Mouse (Mus musculus): ENCODE measurements around the gene Nacc1. TPM values are rescaled to one million over a fixed set of nuclear protein-coding genes. Genes with fewer than 3 reads are reported as not detected.

The Nacc1 gene
- total RNA-seq, 1 experiment, result 85.5 TPM

DNA sequence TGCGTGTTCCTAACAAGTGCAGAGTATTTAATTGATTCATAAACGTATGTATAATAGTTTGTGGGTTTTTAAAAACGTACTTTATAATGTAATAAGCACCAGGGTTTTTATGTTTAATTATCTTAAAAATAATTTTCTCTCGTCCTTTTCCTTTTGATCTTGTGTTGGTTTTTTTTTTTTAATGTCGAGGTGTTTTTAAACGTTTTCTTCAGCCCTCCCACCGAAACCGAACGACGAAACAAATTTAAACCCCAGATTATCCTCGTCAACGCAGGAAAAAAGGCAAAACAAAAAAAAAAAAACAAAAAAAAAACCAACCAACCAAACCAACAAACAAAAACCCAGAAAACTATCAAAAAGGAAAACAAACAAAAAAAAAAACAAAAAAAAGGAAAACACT is 18.3 kb upstream of the Nacc1 start:
- H3K9ac ChIP-seq (ENCODE audit: insufficient read depth, low read depth, low read length, poor library complexity, severe bottlenecking), result no peak overlapping the region

DNA sequence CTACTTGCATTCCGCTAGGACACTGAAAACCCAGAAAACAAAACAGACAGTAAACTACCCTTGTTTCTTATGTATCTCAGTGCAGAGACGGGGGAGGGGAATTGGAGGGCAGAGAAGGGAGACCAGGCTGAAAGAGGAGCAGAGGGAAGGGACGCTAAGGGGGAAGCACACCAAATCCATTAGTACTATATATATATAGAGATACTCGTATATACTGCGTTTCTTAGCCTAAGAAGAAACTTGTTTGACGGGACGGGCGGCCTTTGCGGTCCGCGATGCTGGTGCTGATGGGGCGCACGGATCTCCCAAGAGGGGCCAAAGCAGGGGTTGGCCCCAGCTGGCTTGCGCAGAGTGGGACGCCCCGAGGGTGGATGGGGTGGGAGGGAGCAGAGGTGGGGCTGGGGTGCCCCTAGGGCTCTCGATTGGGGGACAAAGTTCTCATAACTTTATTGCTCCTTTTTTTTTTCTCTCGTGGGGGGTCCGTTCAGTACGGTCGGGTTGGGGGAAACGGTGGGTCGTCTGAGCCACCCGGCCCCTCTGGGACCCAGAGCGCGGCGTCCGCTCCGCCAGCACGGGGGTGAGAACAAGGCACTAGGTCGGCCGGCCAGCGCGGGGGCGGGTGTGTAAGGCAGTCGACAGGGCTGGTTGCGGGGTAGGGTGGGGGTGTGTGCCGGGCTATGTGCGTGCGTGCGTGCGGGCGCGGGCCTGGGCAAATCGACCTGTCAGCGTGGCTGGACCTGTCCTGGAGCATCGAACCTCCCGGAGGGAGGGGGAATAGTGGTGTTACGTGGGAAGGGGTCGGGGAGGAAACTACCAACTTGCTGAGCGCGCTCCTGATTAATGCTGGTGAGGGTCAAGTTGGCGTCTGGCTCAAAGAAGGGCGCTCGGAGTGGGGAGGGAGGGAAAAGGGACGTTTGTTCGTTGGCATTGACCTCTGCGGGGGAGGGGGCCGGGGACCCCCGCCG is 17.5 kb upstream of the Nacc1 start:
- in situ Hi-C loops (cut with MboI; ENCODE audit: low sequenced_read_pairs in 2 of 2, unreplicated experiment in 2 of 2), result loop anchor here in 1 of 2 experiments (10.0 kb wide), 2 partner anchors 70 to 110 kb away; no protein-coding TSS in a partner anchor
- Histone ChIP-seq H3K4me3 (ENCODE audit: insufficient read depth in 1 of 2, low read depth in 1 of 2, low read length in 2 of 2, poor library complexity in 1 of 2, severe bottlenecking in 1 of 2) (peak overlapping the region; percentile 37 to 54), H3K9me3 (ENCODE audit: control insufficient read depth, insufficient read depth, low read depth, low read length) (no peaks in the 10 kb centered on the region), H3K36me3 (ENCODE audit: control insufficient read depth, insufficient read depth, low read length, poor library complexity, severe bottlenecking) (peaks cover under 1% of the 10 kb centered on the region; the same call in 1 of the 2 replicates), H3K9ac (ENCODE audit: insufficient read depth, low read depth, low read length, poor library complexity, severe bottlenecking) (peak overlapping the region; percentile 10; the same call in 1 of the 2 replicates), H3K27ac (ENCODE audit: insufficient read depth, low read depth, low read length, poor library complexity, severe bottlenecking) (no peak overlapping the region), H3K4me1 (ENCODE audit: control insufficient read depth in 2 of 2, insufficient read depth in 2 of 2, low read length in 2 of 2, poor library complexity in 1 of 2) (peaks cover 0 to 41% of the 10 kb centered on the region in 2 experiments; a peak in 2 of 4 replicates)
- TF ChIP-seq ZC3H11A (IDR thresholded peaks at IDR 0.05; ENCODE audit: borderline replicate concordance, low read depth, low read length), result no peak
- no peak for TF ChIP-seq ZNF384 (IDR thresholded peaks at IDR 0.05; ENCODE audit: low read depth, low read length)
- no peak for TF ChIP-seq MAFK (IDR thresholded peaks at IDR 0.05; ENCODE audit: insufficient read depth, low read depth, low read length)
- no peak for TF ChIP-seq HCFC1 (IDR thresholded peaks at IDR 0.05; ENCODE audit: borderline replicate concordance, insufficient read depth, low read length)
- no peak for TF ChIP-seq CHD2 (IDR thresholded peaks at IDR 0.05; ENCODE audit: low read depth, low read length)
- no peak for DNase-seq (ENCODE audit: low read depth, low spot score)

More for the DNA sequence above, 18.3 kb upstream of the Nacc1 start:
- DNase-seq (ENCODE audit: low read depth, low spot score), result no peak
- in situ Hi-C loops (cut with MboI; ENCODE audit: low sequenced_read_pairs in 2 of 2, unreplicated experiment in 2 of 2), result loop anchor here in 1 of 2 experiments (10.0 kb wide), 2 partner anchors 69 to 109 kb away; no protein-coding TSS in a partner anchor
- Histone ChIP-seq H3K4me3 (ENCODE audit: insufficient read depth in 1 of 2, low read depth in 1 of 2, low read length in 2 of 2, poor library complexity in 1 of 2, severe bottlenecking in 1 of 2) (peak overlapping the region in 1 of 2 experiments; percentile 54; a peak in 2 of 4 replicates), H3K9me3 (ENCODE audit: control insufficient read depth, insufficient read depth, low read depth, low read length) (no peaks in the 10 kb centered on the region), H3K27ac (ENCODE audit: insufficient read depth, low read depth, low read length, poor library complexity, severe bottlenecking) (no peak overlapping the region), H3K4me1 (ENCODE audit: control insufficient read depth in 2 of 2, insufficient read depth in 2 of 2, low read length in 2 of 2, poor library complexity in 1 of 2) (peaks cover 0 to 39% of the 10 kb centered on the region in 2 experiments; a peak in 2 of 4 replicates), H3K36me3 (ENCODE audit: control insufficient read depth, insufficient read depth, low read length, poor library complexity, severe bottlenecking) (no peaks in the 10 kb centered on the region)
- TF ChIP-seq ZC3H11A (IDR thresholded peaks at IDR 0.05; ENCODE audit: borderline replicate concordance, low read depth, low read length), result no peak
- no peak for TF ChIP-seq ZNF384 (IDR thresholded peaks at IDR 0.05; ENCODE audit: low read depth, low read length)
- TF ChIP-seq CHD2 (IDR thresholded peaks at IDR 0.05; ENCODE audit: low read depth, low read length), result no peak
- no peak for TF ChIP-seq MAFK (IDR thresholded peaks at IDR 0.05; ENCODE audit: insufficient read depth, low read depth, low read length)
- TF ChIP-seq HCFC1 (IDR thresholded peaks at IDR 0.05; ENCODE audit: borderline replicate concordance, insufficient read depth, low read length), result no peak

DNA sequence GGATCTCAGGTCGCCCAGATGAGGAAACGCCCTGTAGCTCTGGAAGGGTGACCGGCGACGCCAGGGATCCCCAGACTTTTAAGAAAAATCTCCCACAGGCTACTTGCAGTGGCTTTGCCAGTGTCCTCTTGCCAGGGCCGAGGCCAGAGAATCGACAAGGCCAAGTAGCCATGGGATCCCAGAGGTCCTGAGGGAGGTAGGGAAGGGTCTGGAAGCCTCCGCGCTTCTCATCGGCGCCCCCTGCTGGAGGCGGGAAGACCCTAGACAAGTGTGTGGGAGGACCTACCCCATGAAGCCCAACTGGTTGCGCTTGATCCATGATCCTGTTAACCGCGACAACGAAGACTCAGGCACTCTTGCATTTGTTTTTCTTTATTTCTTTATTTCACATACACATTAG is 16.7 kb upstream of the Nacc1 start:
- no peak overlapping the region for H3K9ac ChIP-seq (ENCODE audit: insufficient read depth, low read depth, low read length, poor library complexity, severe bottlenecking)
- no peak overlapping the region for H3K27ac ChIP-seq (ENCODE audit: insufficient read depth, low read depth, low read length, poor library complexity, severe bottlenecking)
- TF ChIP-seq MAFK (IDR thresholded peaks at IDR 0.05; ENCODE audit: insufficient read depth, low read depth, low read length), result no peak
- TF ChIP-seq ZC3H11A (IDR thresholded peaks at IDR 0.05; ENCODE audit: borderline replicate concordance, low read depth, low read length), result no peak
- TF ChIP-seq CHD2 (IDR thresholded peaks at IDR 0.05; ENCODE audit: low read depth, low read length), result no peak
- TF ChIP-seq HCFC1 (IDR thresholded peaks at IDR 0.05; ENCODE audit: borderline replicate concordance, insufficient read depth, low read length), result no peak
- no peak for TF ChIP-seq ZNF384 (IDR thresholded peaks at IDR 0.05; ENCODE audit: low read depth, low read length)
- peak overlapping the region; percentile 37 to 66; a peak in 3 of 4 replicates for H3K4me3 ChIP-seq (ENCODE audit: insufficient read depth in 1 of 2, low read depth in 1 of 2, low read length in 2 of 2, poor library complexity in 1 of 2, severe bottlenecking in 1 of 2)
- in situ Hi-C loops (cut with MboI; ENCODE audit: low sequenced_read_pairs in 2 of 2, unreplicated experiment in 2 of 2), result loop anchor here in 1 of 2 experiments (10.0 kb wide), 2 partner anchors 70 to 110 kb away; no protein-coding TSS in a partner anchor
- peaks cover 6% of the 10 kb centered on the region for H3K36me3 ChIP-seq (ENCODE audit: control insufficient read depth, insufficient read depth, low read length, poor library complexity, severe bottlenecking)
- peak; percentile 93 for DNase-seq (ENCODE audit: low read depth, low spot score)
- peaks cover 2 to 44% of the 10 kb centered on the region in 2 experiments; a peak in 2 of 4 replicates for H3K4me1 ChIP-seq (ENCODE audit: control insufficient read depth in 2 of 2, insufficient read depth in 2 of 2, low read length in 2 of 2, poor library complexity in 1 of 2)
- H3K9me3 ChIP-seq (ENCODE audit: control insufficient read depth, insufficient read depth, low read depth, low read length), result no peaks in the 10 kb centered on the region

DNA sequence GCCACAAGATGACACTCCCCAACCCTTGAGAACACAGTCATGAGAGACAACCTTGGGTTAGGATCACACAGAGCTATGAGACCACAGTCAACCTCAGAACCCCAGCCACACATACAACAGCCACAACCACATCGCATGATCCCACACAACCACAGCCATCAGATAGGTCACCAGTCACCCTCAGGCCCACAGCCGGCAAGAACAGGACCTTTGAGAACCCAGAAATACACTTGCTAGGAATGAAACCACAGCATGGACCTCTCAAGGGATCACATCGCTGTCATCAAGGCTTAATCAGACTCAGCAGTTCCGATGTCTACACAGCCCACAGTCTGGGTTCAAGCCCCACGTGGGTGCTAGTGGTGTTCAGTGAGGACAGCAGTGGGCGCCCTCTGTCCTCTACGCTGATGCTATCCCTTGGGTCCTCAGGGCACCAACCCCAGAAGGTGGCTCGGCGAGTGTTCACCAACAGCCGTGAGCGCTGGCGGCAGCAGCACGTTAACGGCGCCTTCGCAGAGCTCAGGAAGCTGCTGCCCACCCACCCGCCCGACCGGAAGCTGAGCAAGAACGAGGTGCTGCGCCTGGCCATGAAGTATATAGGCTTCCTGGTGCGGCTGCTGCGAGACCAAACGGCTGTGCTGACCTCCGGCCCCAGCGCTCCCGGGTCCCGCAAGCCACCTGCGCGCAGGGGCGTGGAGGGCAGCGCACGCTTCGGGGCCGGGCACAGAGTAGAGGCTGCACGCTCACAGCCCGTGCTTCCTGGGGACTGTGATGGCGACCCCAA is 16.0 kb upstream of the Nacc1 start:
- H3K4me1 ChIP-seq (ENCODE audit: control insufficient read depth in 2 of 2, insufficient read depth in 2 of 2, low read length in 2 of 2, poor library complexity in 1 of 2), result peaks cover 2 to 42% of the 10 kb centered on the region in 2 experiments; a peak in 2 of 4 replicates
- H3K9me3 ChIP-seq (ENCODE audit: control insufficient read depth, insufficient read depth, low read depth, low read length), result no peaks in the 10 kb centered on the region
- peak overlapping the region; percentile 24 to 66; a peak in 3 of 4 replicates for H3K4me3 ChIP-seq (ENCODE audit: insufficient read depth in 1 of 2, low read depth in 1 of 2, low read length in 2 of 2, poor library complexity in 1 of 2, severe bottlenecking in 1 of 2)
- peak overlapping the region; percentile 59; the same call in 1 of the 2 replicates for H3K9ac ChIP-seq (ENCODE audit: insufficient read depth, low read depth, low read length, poor library complexity, severe bottlenecking)
- DNase-seq (ENCODE audit: low read depth, low spot score), result no peak
- peaks cover 12% of the 10 kb centered on the region for H3K36me3 ChIP-seq (ENCODE audit: control insufficient read depth, insufficient read depth, low read length, poor library complexity, severe bottlenecking)
- TF ChIP-seq MAFK (IDR thresholded peaks at IDR 0.05; ENCODE audit: insufficient read depth, low read depth, low read length), result no peak
- TF ChIP-seq ZNF384 (IDR thresholded peaks at IDR 0.05; ENCODE audit: low read depth, low read length), result no peak
- TF ChIP-seq ZC3H11A (IDR thresholded peaks at IDR 0.05; ENCODE audit: borderline replicate concordance, low read depth, low read length), result no peak
- TF ChIP-seq HCFC1 (IDR thresholded peaks at IDR 0.05; ENCODE audit: borderline replicate concordance, insufficient read depth, low read length), result no peak
- TF ChIP-seq CHD2 (IDR thresholded peaks at IDR 0.05; ENCODE audit: low read depth, low read length), result no peak
- in situ Hi-C loops (cut with MboI; ENCODE audit: low sequenced_read_pairs in 2 of 2, unreplicated experiment in 2 of 2), result loop anchor here in 1 of 2 experiments (10.0 kb wide), 2 partner anchors 71 to 111 kb away; no protein-coding TSS in a partner anchor
- no peak overlapping the region for H3K27ac ChIP-seq (ENCODE audit: insufficient read depth, low read depth, low read length, poor library complexity, severe bottlenecking)

All from ES-E14 (cell line).